Mouse (Mus musculus) adipose tissue, adult 10 weeks (tissue): ENCODE results near the gene Man2a2. TPM values are rescaled to one million over a fixed set of nuclear protein-coding genes. Genes with fewer than 3 reads are reported as not detected.

Experiments
- polyA plus RNA-seq: library from polyadenylated mRNA; stranded (reverse); fragments of 350-450 nt; fragmentation: Illumina TruSeq; extraction: RNeasy Lipid Tissue Mini Kit (QIAGEN cat#74804); gene quantifications from one replicate; pipeline ENCODE4 v1.2.3, GENCODE M21; 2014; ENCODE audit warnings: low read depth, low replicate concordance

Gene Man2a2
- 74.3 TPM for polyA plus RNA-seq

GRCm38 (mm10) chr7:80371041-80371751, at the start of gene Man2a2:
Man2a2 (minus strand) TSS chr7:80371375.

DNA sequence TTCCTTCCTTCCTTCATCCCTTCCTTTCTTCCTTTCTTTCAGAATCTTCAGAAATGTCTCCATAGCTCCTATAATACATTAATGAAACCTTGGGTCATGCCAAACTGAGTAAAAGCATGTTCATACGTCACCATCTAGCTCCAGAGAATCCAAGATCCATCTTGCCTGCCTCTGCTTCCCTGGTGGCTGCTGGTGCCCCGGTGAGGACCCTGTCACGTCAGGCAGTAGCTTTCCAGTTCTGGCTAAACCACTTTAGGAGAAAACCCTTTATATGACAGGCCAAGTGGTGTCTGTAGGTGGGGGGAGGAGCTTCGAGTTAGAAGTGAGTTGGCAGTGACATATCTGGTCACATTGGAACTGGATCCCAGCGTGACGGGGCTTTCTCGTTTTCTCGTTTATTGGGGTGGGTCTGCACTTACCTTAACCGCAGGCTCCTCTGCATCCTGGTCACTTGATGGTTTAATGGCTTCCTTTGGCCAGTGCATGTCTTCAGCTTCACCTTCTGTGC, 34.1 kb upstream of the Man2a2 start, which contains the start of gene Furin:
Gene Furin (minus strand): TSS at position 249 of the 508 bp plus-strand sequence.

DNA sequence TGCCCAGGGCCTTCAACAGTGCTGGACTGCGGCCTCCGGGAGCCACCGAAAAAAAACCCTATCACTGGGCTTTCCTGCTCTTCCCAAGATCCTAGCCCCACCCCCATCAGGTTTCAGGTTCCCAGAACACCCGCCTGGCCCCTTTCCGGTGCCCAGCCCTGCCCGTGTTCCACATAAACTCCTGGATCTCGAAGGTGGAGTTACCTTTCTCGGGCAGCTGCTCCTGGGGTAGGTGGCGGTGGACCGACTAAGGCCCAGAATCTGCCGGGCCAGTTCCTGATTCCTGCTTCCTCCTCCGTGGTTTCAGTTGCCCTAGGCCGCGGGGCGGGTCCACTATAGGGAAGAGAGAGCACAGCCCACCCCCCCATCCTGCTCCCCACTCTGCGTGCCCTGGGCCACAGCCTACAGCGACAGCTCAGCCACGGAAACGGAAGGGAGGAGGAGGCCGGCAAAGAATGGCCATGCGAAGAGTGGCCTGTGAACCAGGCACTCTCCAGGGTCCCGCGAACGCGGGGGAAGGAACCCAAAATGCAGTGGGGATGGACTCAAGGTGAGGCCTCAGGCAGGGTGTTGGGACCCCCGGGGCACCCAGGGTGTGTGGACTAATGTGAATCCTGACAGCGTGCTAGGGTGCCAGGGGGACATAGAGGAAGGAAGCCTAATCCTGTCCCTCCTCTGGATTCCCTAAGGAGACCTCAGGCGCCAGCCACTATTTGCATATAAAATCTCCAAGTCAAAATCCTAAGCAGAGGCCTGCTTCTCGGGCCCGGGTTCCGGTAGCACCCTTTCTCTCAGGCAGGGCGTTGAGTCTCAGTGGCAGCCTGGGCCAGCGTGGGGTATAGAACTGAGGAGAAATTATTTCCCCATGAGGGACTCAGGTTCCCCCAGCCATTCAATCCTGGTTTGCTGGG, 16.7 kb upstream of the Man2a2 start, which contains the start of gene Fes:
Gene Fes (minus strand): TSS at position 314 of the 911 bp plus-strand sequence.

GRCm38 (mm10) chr7:80342858-80343257, 28.3 kb downstream of the Man2a2 start, which contains the start of gene Hddc3:
Hddc3 (plus strand) TSS chr7:80343104.

DNA sequence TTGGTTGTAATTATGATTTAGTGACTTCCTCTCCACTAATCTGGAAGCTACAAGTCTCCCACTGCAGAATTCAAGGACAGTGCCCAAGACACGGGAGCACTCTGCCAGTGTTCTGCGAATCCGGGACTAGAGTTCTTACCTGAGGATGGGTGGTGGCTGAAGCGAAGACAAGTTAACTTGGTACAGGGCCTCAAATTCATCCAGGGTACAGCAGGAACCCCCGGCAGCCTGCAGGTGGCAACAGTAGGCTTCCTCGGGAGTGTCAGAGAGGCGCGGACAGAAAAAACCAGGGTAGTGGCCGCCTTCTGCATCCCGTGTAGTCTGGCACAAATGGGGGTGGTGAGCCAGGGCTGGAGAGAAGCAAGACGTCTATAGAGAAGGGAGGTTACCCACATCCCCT, 30.4 kb downstream of the Man2a2 start, which contains the start of gene Unc45a:
Gene Unc45a (minus strand): TSS at position 213 of the 400 bp plus-strand sequence.

DNA sequence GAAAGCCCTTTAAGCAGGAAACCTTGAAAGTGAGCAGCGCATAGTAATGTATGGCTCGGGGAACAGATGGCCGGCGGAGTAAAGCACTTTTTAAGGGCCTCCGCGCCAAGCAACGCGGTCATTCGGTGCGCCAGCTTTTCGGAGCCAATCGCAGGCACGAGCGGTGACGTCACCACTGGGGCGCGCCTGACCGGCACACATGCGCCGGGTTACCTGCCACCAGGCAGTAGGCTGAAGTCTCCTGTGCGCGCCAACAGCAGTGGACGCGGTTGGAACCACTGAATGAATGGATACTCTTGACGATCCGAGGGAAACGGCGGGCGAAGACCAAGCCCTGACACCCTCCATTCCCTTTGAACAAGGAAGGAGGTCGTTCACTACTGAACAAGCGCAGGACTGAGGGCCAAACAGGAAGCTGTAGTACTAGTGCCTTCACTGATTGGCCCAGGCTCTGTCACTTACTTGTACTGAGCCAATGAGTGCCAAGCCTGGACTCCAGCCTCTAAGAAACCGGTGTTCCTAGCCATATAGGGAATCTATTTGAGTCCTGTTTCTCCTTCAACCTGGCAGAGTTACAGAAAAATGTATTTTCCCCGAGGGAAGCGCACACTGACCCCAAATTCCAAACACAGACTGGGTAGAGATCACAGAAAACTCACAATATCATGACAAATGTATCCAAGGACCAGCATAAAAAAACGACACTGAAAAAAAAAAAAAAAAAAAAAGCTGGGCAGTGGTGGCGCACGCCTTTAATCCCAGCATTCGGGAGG, 46.9 kb downstream of the Man2a2 start, which contains the start of gene Rccd1:
Gene Rccd1 (minus strand): TSS at position 412 of the 773 bp plus-strand sequence.

Other genes starting within 250 kb of the Man2a2 start
- gene Sema4b, start 184.5 kb downstream of the Man2a2 start, polyA plus RNA-seq: 13.7 TPM
- gene Cib1, start 138.6 kb downstream of the Man2a2 start, polyA plus RNA-seq: 89.5 TPM
- gene Gdpgp1, start 138.5 kb downstream of the Man2a2 start, polyA plus RNA-seq: 2.5 TPM
- 9.4 TPM for gene Ttll13, start 125.0 kb downstream of the Man2a2 start, polyA plus RNA-seq
- gene Ngrn, start 110.2 kb downstream of the Man2a2 start, polyA plus RNA-seq: 36.8 TPM
- 14.3 TPM for gene Vps33b, start 101.7 kb downstream of the Man2a2 start, polyA plus RNA-seq
- 4.9 TPM for gene Prc1, start 76.9 kb downstream of the Man2a2 start, polyA plus RNA-seq
- 22.6 TPM for gene Rccd1, start 46.9 kb downstream of the Man2a2 start, polyA plus RNA-seq
- 27.2 TPM for gene Unc45a, start 30.4 kb downstream of the Man2a2 start, polyA plus RNA-seq
- 28.5 TPM for gene Hddc3, start 28.3 kb downstream of the Man2a2 start, polyA plus RNA-seq
- 11.1 TPM for gene Fes, start 16.6 kb upstream of the Man2a2 start, polyA plus RNA-seq
- 53.4 TPM for gene Furin, start 34.1 kb upstream of the Man2a2 start, polyA plus RNA-seq
- 3.3 TPM for gene Blm, start 163.7 kb upstream of the Man2a2 start, polyA plus RNA-seq